Mouse (Mus musculus): Measurements from ENCODE around the gene Klk1.
A peak's percentile ranks its signal among the peaks of the same experiment; 100 is the strongest.

Klk1 gene

DNA sequence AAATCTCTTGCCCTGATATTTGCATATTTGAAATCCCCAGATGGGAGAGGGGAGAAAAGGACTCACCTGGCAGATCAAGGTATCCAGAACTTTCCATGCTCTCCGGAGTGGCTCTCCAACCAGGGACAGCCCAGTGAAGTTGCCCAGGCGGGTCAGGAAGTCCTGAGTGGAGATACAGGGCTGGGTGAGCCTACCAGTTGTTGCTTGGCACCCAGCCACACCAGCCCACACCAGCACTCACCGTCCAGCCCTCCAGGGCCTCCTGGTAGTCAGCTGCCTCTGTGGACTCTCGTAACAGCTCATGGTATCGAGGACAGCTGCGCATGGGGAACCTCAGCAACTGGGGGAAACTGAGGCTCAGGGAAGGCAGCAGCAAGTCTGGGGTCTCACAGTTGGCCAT, 29.8 kb downstream of the Klk1 start:
- DNase-seq: no peak

DNA sequence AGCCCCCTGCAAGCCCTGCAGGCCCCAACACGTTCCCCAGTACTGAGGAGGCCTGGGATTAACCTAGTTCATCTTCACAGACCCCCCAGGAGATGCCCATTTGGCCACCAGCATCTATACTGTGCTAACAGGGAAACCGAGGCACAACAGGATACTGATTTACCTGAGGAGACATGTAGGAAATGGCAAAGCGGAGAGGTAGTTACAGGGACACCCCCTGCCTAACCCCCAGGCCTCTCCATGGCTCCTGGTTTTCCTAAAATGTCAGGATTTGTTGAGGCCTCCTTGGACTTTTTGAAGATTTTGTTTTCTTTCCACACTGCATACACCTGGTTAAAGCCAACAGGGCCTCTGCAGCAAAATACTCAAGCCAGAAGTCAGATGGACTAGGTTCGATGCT, 32.1 kb downstream of the Klk1 start, which contains the start of gene Acp4:
TSS of gene Acp4 (minus strand) at position 101 of the 400 bp plus-strand sequence.
- no peak for DNase-seq

GRCm38 (mm10) chr7:44260410-44260809, 35.2 kb downstream of the Klk1 start:
- DNase-seq: no peak

DNA sequence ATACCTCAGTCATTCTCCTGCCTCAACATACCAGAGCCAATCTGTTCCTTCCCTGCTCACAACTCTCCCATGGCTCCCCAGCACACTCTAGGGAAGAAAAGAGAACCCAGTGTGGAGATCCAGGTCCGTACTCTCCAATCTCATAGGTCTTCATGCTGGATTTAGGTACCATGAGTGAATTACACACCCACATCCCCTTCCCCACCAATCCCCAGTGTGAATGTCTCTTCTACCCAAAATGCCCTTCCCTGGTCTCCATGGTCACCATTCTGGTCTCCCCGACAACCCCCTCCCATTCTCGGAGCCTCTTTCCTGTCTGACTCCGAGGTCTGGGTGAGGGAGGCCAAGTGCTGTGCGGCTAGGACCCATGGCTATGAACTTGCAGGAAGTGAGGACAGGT, 36.0 kb downstream of the Klk1 start, which contains the start of gene Gm15517:
TSS of gene Gm15517 (plus strand) at position 301 of the 400 bp plus-strand sequence.
- DNase-seq: no peak

DNA sequence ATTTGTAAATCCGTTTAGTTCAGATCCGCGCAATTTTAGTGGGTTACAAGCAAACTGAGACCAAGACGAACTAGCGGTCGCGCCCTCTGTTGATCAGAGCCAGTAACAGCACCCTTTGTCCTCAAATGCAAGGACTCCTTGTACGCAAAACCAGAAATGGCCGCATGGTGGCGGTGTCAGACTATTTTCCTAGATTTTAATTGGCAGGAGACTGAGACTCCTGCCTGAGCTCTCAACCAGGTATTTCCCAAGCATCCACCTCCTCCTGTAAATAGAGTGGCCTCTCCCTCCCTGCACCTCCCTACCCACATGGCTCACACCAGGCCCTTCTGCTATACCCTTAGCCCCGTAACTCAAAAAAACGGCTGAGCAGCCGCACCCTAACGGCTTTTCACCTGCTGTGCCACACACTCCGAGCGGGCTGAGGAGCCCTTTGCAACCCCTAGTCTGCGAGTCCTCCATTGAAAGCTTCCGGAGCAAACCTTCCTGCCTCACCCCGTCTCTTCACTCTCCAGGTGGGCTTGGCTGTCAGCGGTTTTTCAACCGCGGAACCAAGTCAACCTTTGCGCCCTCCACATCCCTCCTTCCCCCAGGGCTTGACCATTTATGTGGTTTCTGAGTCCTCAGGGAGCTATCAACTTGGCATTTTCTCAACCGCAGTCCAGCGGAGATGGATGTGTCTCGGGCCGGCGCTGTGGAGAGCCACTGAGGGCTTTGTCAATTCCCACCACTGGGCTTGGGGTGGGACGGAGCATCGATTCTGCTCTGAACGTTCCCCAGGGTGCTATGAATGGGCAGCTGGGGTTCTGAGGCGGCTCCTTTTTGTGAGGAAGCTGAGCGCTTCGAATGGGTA, 37.9 kb downstream of the Klk1 start:
- peak; percentile 96 for DNase-seq

- peak; percentile 76 for DNase-seq
These were observed 43.0 kb downstream of the Klk1 start for GRCm38 (mm10) chr7:44268117-44268516.

DNA sequence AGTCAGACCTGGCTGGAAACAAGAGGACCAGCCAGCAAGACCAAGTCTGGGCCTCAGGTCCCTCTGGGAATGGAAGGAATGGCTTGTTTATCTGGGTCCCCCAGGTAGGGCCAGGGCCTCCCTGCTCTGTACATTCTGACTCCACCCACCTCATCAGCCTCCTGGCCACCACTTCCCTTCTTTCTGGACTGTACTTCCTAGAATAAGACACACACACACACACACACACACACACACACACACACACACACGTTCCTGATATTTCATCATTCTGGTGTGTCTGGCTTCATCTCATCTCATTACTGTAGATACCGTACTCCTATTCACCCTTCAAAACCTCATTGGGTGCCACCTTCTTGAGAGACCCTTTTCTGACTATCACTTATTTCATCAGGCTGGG, 44.2 kb downstream of the Klk1 start:
- peak; percentile 82 for DNase-seq

DNA sequence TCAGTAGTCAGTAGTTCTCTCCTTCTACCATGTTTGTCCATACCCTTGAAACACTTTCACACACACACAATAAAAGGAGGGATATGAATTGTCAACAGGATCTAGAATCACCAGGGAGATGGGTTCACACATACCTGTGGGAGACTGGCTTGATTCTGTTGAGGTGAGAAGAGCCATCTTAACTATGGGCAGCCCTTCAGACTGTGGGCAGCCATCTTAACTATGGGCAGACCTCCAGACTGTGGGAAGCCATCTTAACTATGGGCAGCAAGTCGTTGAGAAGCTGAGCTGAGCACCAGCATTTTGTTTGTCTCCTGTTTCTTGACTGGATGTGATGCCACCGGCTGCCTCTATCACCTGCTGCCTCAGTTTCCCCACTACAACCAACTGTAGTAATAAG, 46.1 kb downstream of the Klk1 start:
- DNase-seq: peak; percentile 74

- DNase-seq: peak; percentile 62
These were observed 47.4 kb downstream of the Klk1 start for GRCm38 (mm10) chr7:44272546-44272945.

DNA sequence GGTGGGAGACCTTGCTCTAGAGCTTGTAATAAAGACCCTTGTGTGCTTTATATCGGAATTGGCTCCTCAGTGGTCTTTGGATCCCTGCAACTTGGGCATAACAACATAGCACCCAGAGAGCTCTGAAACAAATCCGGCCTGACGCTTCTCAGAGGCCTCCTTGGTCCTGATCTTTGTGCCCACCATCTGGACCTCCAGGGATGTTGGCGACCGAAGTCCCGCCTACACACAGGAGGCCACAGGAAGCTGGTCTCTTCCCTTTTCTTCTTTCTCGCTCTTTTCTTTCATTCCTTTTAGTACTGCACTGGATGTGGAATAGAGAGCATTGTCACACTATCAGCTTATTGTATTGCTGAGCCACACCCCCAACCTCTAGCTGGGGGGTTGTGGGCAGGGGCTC, 48.3 kb downstream of the Klk1 start:
- peak; percentile 78 for DNase-seq

GRCm38 (mm10) chr7:44274096-44274495, 48.9 kb downstream of the Klk1 start:
- DNase-seq: peak; percentile 81

- DNase-seq: no peak
These were observed 50.4 kb downstream of the Klk1 start for GRCm38 (mm10) chr7:44275546-44275945.

- DNase-seq: no peak
These were observed 51.5 kb downstream of the Klk1 start for GRCm38 (mm10) chr7:44276461-44277249.

DNA sequence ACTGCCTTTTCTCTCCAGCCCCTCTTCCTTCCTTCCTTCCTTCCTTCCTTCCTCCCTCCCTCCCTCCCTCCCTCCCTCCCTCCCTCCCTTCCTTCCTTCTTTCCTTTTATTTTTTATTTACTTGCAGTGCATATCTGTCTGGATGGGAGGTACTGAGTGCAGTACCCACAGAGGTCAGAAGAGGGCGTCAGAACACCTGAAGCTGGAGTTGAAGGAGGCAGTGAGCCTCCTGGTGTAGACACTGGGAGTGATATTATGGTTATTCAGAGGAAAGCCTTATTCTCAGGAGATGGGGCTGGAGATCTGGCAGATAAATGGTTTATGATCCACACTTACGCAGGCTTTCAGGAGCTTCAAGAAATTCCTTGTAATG, 52.1 kb downstream of the Klk1 start:
- DNase-seq: no peak

Data from heart, adult 11 months (tissue).